Mouse (Mus musculus): ENCODE data around the gene Tubb2b. TPM values are rescaled to one million over a fixed set of nuclear protein-coding genes. Genes with fewer than 3 reads are reported as not detected.

The Tubb2b gene
- 0.68 and 1.0 TPM in 2 replicates for polyA plus RNA-seq (2015; fragmentation: Nextera tagmentation; extraction: Ambion mirVana)

GRCm38 (mm10) chr13:34130226-34130731 lies at the start of gene Tubb2b:
Gene Tubb2b (minus strand): TSS chr13:34130466.
- H3K4me3 ChIP-seq (ENCODE audit: low read depth, low read length): peak within 1 kb of the TSS; percentile 57
- no peaks in the 10 kb centered on the region for H3K36me3 ChIP-seq (ENCODE audit: control insufficient read depth, insufficient read depth)
- peak within 1 kb of the TSS; percentile 34 for H3K9ac ChIP-seq (ENCODE audit: low read depth, low read length)
- H3K4me2 ChIP-seq (ENCODE audit: low read depth, low read length): peak within 1 kb of the TSS; percentile 77
- peak; percentile 54 for ATAC-seq (ENCODE audit: low read depth)
- H3K27ac ChIP-seq (ENCODE audit: low read length): no peak within 1 kb of the TSS
- WGBS (ENCODE audit: insufficient replicate concordance): under 1% methylated on average over 26 of the region's 26 CpGs
- no peaks in the 10 kb centered on the region for H3K9me3 ChIP-seq (replicated peaks; ENCODE audit: control insufficient read depth, low read length)
- H3K4me1 ChIP-seq (ENCODE audit: control insufficient read depth, low read depth, low read length): peaks cover 22% of the 10 kb centered on the region
- peaks cover 60% of the 10 kb centered on the region for H3K27me3 ChIP-seq (ENCODE audit: control insufficient read depth, insufficient read depth, low read depth, low read length)

- no peaks in the 10 kb centered on the region for H3K4me1 ChIP-seq (ENCODE audit: control insufficient read depth, low read depth, low read length)
- H3K36me3 ChIP-seq (ENCODE audit: control insufficient read depth, insufficient read depth): no peaks in the 10 kb centered on the region
- H3K9me3 ChIP-seq (replicated peaks; ENCODE audit: control insufficient read depth, low read length): no peaks in the 10 kb centered on the region
- no peaks in the 10 kb centered on the region for H3K27me3 ChIP-seq (ENCODE audit: control insufficient read depth, insufficient read depth, low read depth, low read length)
- H3K4me2 ChIP-seq (ENCODE audit: low read depth, low read length): no peak overlapping the region
- whole genome bisulfite sequencing (ENCODE audit: insufficient replicate concordance): 81% methylated on average over 6 of the region's 6 CpGs
- H3K9ac ChIP-seq (ENCODE audit: low read depth, low read length): no peak overlapping the region
- no peak overlapping the region for H3K4me3 ChIP-seq (ENCODE audit: low read depth, low read length)
- ATAC-seq (ENCODE audit: low read depth): no peak
- H3K27ac ChIP-seq (ENCODE audit: low read length): no peak overlapping the region
These were observed 43.8 kb upstream of the Tubb2b start for GRCm38 (mm10) chr13:34174025-34174424.

GRCm38 (mm10) chr13:34163304-34163975 lies 33.2 kb upstream of the Tubb2b start:
- ATAC-seq (ENCODE audit: low read depth): peak; percentile 9; the same call in 1 of the 2 replicates

DNA sequence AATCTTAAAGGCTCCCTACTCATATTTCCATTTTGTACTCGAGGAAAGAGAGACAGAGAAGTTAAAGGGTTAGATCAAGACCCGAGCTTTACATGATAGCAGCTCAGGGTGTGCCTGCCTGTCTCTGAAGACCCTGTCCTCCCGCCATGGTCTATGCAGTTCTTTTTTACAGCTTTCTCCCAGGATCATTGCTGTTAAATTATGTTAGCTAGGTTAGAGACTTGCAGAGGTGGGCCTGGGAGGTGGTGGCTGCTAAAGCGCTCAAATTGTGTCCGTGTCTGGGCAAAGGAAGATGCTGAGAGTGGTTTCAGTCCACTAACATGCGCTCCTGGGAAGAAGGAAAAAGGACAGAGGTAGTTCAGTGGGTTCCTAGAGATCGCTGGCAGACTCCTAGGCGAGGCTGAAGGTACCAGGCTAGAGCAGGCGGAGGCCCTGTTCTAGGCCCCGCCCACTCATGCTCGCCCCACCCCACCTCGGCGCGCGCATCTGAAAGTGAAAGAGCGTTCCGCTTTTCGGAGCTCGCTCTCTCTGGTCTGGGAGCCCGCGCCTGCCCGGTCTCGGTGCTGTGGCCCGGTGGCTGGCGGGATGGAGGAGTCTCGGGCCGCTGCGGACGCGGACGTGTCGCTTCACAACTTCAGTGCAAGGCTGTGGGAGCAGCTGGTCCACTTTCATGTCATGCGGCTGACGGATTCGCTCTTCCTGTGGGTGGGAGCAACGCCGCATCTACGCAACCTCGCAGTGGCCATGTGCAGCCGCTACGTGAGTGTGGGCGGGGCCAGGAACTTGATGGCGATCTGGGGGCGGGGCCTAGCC lies 32.4 kb upstream of the Tubb2b start, which contains the start of gene Psmg4:
Psmg4 (plus strand) TSS at position 474 of the 813 bp plus-strand sequence.
- 4% methylated on average over 44 of the region's 44 CpGs for WGBS (ENCODE audit: insufficient replicate concordance)
- H3K27me3 ChIP-seq (ENCODE audit: control insufficient read depth, insufficient read depth, low read depth, low read length): no peaks in the 10 kb centered on the region
- peak; percentile 96 for ATAC-seq (ENCODE audit: low read depth)
- peak within 1 kb of the TSS; percentile 98 for H3K4me3 ChIP-seq (ENCODE audit: low read depth, low read length)
- peak within 1 kb of the TSS; percentile 86 for H3K4me2 ChIP-seq (ENCODE audit: low read depth, low read length)
- peak within 1 kb of the TSS; percentile 92 for H3K27ac ChIP-seq (ENCODE audit: low read length)
- H3K9ac ChIP-seq (ENCODE audit: low read depth, low read length): peak within 1 kb of the TSS; percentile 88
- H3K9me3 ChIP-seq (replicated peaks; ENCODE audit: control insufficient read depth, low read length): no peaks in the 10 kb centered on the region
- H3K4me1 ChIP-seq (ENCODE audit: control insufficient read depth, low read depth, low read length): peaks cover 19% of the 10 kb centered on the region
- H3K36me3 ChIP-seq (ENCODE audit: control insufficient read depth, insufficient read depth): peaks cover 6% of the 10 kb centered on the region; the same call in 1 of the 2 replicates

More at GRCm38 (mm10) chr13:34163304-34163975, 33.2 kb upstream of the Tubb2b start:
- Histone ChIP-seq H3K4me1 (ENCODE audit: control insufficient read depth, low read depth, low read length) (peaks cover 19% of the 10 kb centered on the region), H3K4me2 (ENCODE audit: low read depth, low read length) (peak overlapping the region; percentile 86), H3K9ac (ENCODE audit: low read depth, low read length) (peak overlapping the region; percentile 88), H3K27ac (ENCODE audit: low read length) (peak overlapping the region; percentile 92), H3K4me3 (ENCODE audit: low read depth, low read length) (peak overlapping the region; percentile 98), H3K27me3 (ENCODE audit: control insufficient read depth, insufficient read depth, low read depth, low read length) (no peaks in the 10 kb centered on the region), H3K9me3 (replicated peaks; ENCODE audit: control insufficient read depth, low read length) (no peaks in the 10 kb centered on the region), H3K36me3 (ENCODE audit: control insufficient read depth, insufficient read depth) (peaks cover 6% of the 10 kb centered on the region; the same call in 1 of the 2 replicates)
- 24% methylated on average over 12 of the region's 12 CpGs for WGBS (ENCODE audit: insufficient replicate concordance)

- no peaks in the 10 kb centered on the region for H3K36me3 ChIP-seq (ENCODE audit: control insufficient read depth, insufficient read depth)
- H3K27ac ChIP-seq (ENCODE audit: low read length): no peak overlapping the region
- peaks cover 19% of the 10 kb centered on the region for H3K4me1 ChIP-seq (ENCODE audit: control insufficient read depth, low read depth, low read length)
- H3K9me3 ChIP-seq (replicated peaks; ENCODE audit: control insufficient read depth, low read length): no peaks in the 10 kb centered on the region
- H3K27me3 ChIP-seq (ENCODE audit: control insufficient read depth, insufficient read depth, low read depth, low read length): no peaks in the 10 kb centered on the region
- no peak overlapping the region for H3K4me3 ChIP-seq (ENCODE audit: low read depth, low read length)
- ATAC-seq (ENCODE audit: low read depth): no peak
- no peak overlapping the region for H3K9ac ChIP-seq (ENCODE audit: low read depth, low read length)
- 64% methylated on average over 1 of the region's 1 CpGs for WGBS (ENCODE audit: insufficient replicate concordance)
- no peak overlapping the region for H3K4me2 ChIP-seq (ENCODE audit: low read depth, low read length)
These were observed 29.7 kb upstream of the Tubb2b start for GRCm38 (mm10) chr13:34159926-34160325.

- Histone ChIP-seq H3K4me3 (ENCODE audit: low read depth, low read length) (no peak overlapping the region), H3K9ac (ENCODE audit: low read depth, low read length) (no peak overlapping the region), H3K4me2 (ENCODE audit: low read depth, low read length) (no peak overlapping the region), H3K27me3 (ENCODE audit: control insufficient read depth, insufficient read depth, low read depth, low read length) (no peaks in the 10 kb centered on the region), H3K36me3 (ENCODE audit: control insufficient read depth, insufficient read depth) (no peaks in the 10 kb centered on the region), H3K27ac (ENCODE audit: low read length) (no peak overlapping the region), H3K9me3 (replicated peaks; ENCODE audit: control insufficient read depth, low read length) (no peaks in the 10 kb centered on the region), H3K4me1 (ENCODE audit: control insufficient read depth, low read depth, low read length) (peaks cover 8% of the 10 kb centered on the region)
- WGBS (ENCODE audit: insufficient replicate concordance): 75% methylated on average over 3 of the region's 3 CpGs
- ATAC-seq (ENCODE audit: low read depth): no peak
These were observed 27.4 kb upstream of the Tubb2b start for GRCm38 (mm10) chr13:34157596-34158157.

- no peaks in the 10 kb centered on the region for H3K9me3 ChIP-seq (replicated peaks; ENCODE audit: control insufficient read depth, low read length)
- H3K36me3 ChIP-seq (ENCODE audit: control insufficient read depth, insufficient read depth): no peaks in the 10 kb centered on the region
- H3K4me3 ChIP-seq (ENCODE audit: low read depth, low read length): no peak overlapping the region
- WGBS (ENCODE audit: insufficient replicate concordance): 66% methylated on average over 2 of the region's 2 CpGs
- H3K9ac ChIP-seq (ENCODE audit: low read depth, low read length): no peak overlapping the region
- no peaks in the 10 kb centered on the region; the same call in 1 of the 2 replicates for H3K4me1 ChIP-seq (ENCODE audit: control insufficient read depth, low read depth, low read length)
- H3K4me2 ChIP-seq (ENCODE audit: low read depth, low read length): no peak overlapping the region
- H3K27ac ChIP-seq (ENCODE audit: low read length): no peak overlapping the region
- no peaks in the 10 kb centered on the region for H3K27me3 ChIP-seq (ENCODE audit: control insufficient read depth, insufficient read depth, low read depth, low read length)
- ATAC-seq (ENCODE audit: low read depth): no peak
These were observed 26.5 kb upstream of the Tubb2b start for GRCm38 (mm10) chr13:34156840-34157185.

- ATAC-seq (ENCODE audit: low read depth): no peak
- Histone ChIP-seq H3K4me2 (ENCODE audit: low read depth, low read length) (no peak overlapping the region), H3K36me3 (ENCODE audit: control insufficient read depth, insufficient read depth) (no peaks in the 10 kb centered on the region), H3K9me3 (replicated peaks; ENCODE audit: control insufficient read depth, low read length) (no peaks in the 10 kb centered on the region), H3K27me3 (ENCODE audit: control insufficient read depth, insufficient read depth, low read depth, low read length) (no peaks in the 10 kb centered on the region), H3K4me3 (ENCODE audit: low read depth, low read length) (no peak overlapping the region), H3K27ac (ENCODE audit: low read length) (no peak overlapping the region), H3K9ac (ENCODE audit: low read depth, low read length) (no peak overlapping the region), H3K4me1 (ENCODE audit: control insufficient read depth, low read depth, low read length) (no peaks in the 10 kb centered on the region; the same call in 1 of the 2 replicates)
- WGBS (ENCODE audit: insufficient replicate concordance): 61% methylated on average over 8 of the region's 8 CpGs
These were observed 26.0 kb upstream of the Tubb2b start for GRCm38 (mm10) chr13:34156133-34156839.

Measured in liver, embryonic 16.5 days (tissue).